Mouse (Mus musculus) limb, embryonic 14.5 days (tissue): ENCODE results near the gene Agap1. TPM values are rescaled to one million over a fixed set of nuclear protein-coding genes. Genes with fewer than 3 reads are reported as not detected.

Experiments used
- ATAC-seq: fragments of 200-750 bp; cut with Nextera tagmentation; 2 replicates; pipeline ENCODE4 v1.8.0; 2017; ENCODE audit warnings: low read depth, moderate number of reproducible peaks, moderate TSS enrichment; ENCODE audit not compliant: low FRiP score
- DNase-seq: peaks from one replicate; pipeline ENCODE4 v3.0.0-alpha.2; 2015; ENCODE audit warnings: low spot score
- H3K27ac ChIP-seq: fragments of 300-500 bp; sonication (generic); replicated peaks from 2 replicates; pipeline ENCODE4 v1.5.1; 2014; ENCODE audit warnings: low read depth, mild to moderate bottlenecking, low read length, moderate library complexity, mixed read lengths
- H3K27me3 ChIP-seq: fragments of 300-500 bp; sonication (generic); 2 replicates; pipeline ENCODE4 v1.6.1; 2014; ENCODE audit warnings: low read length, mixed read lengths; ENCODE audit not compliant: control insufficient read depth, insufficient read depth
- H3K36me3 ChIP-seq: fragments of 300-500 bp; sonication (generic); 2 replicates; pipeline ENCODE4 v1.6.1; 2014; ENCODE audit warnings: mild to moderate bottlenecking, low read length, moderate library complexity, mixed read lengths; ENCODE audit not compliant: control insufficient read depth, insufficient read depth
- H3K4me1 ChIP-seq: fragments of 300-500 bp; sonication (generic); 2 replicates; pipeline ENCODE4 v1.6.1; 2014; ENCODE audit warnings: antibody characterized with exemption, low read length, mixed read lengths; ENCODE audit not compliant: control insufficient read depth, insufficient read depth
- H3K4me2 ChIP-seq: fragments of 300-500 bp; sonication (generic); replicated peaks from 2 replicates; pipeline ENCODE4 v1.6.1; 2014; ENCODE audit warnings: low read depth, mild to moderate bottlenecking, low read length, moderate library complexity; ENCODE audit not compliant: severe bottlenecking
- H3K4me3 ChIP-seq: fragments of 300-500 bp; sonication (generic); replicated peaks from 2 replicates; pipeline ENCODE4 v1.5.1; 2014; ENCODE audit warnings: low read length
- H3K9ac ChIP-seq: fragments of 300-500 bp; sonication (generic); 2 replicates; pipeline ENCODE4 v1.6.1; 2014; ENCODE audit warnings: mild to moderate bottlenecking, low read depth, low read length, moderate library complexity; ENCODE audit not compliant: severe bottlenecking
- H3K9me3 ChIP-seq: fragments of 300-500 bp; sonication (generic); 2 replicates; pipeline ENCODE4 v1.6.1; 2016; ENCODE audit warnings: low read length; ENCODE audit not compliant: control insufficient read depth
- POLR2A ChIP-seq: fragments of 200-500 bp; IDR thresholded peaks from 2 replicates; pipeline ENCODE4 v1.8.0; 2012; ENCODE audit warnings: inconsistent platforms, mild to moderate bottlenecking, moderate library complexity, borderline replicate concordance; ENCODE audit not compliant: insufficient read depth, insufficient read length; ENCODE audit errors: extremely low read depth
- WGBS: fragments of 180-500 bp; shearing (Covaris S2); extraction: QIAGEN DNeasy Blood & Tissue Kit; methylation state at CpG from one replicate; pipeline ENCODE4 v1.1.7; 2014; 5-methylcytosine and 5-hydroxymethylcytosine counted together
- polyA plus RNA-seq, 2 experiments: library from polyadenylated mRNA; depleted of rRNA in 1 of 2; stranded (reverse) in 1 of 2; unstranded in 1 of 2; fragments of >200 nt; fragmentation: Nextera tagmentation in 1 of 2; extraction: Ambion mirVana in 1 of 2; gene quantifications; 2 replicates each; pipeline versions ENCODE4 v1.2.1 to v1.2.3; 2012 to 2014

The Agap1 gene
- polyA plus RNA-seq, 2 experiments: 16.2 to 19.5 TPM

- ATAC-seq (no peak), DNase-seq (no peak)
- no peak for TF ChIP-seq POLR2A
- Histone ChIP-seq H3K9me3 (no peaks in the 10 kb centered on the region), H3K27ac (no peak overlapping the region), H3K4me2 (no peak overlapping the region), H3K36me3 (no peaks in the 10 kb centered on the region), H3K4me3 (no peak overlapping the region), H3K9ac (no peak overlapping the region), H3K27me3 (peaks cover 100% of the 10 kb centered on the region), H3K4me1 (peaks cover 23% of the 10 kb centered on the region)
- WGBS: 2% methylated on average over 19 of the region's 19 CpGs
Observed at GRCm38 (mm10) chr1:89932021-89932423, 477.4 kb downstream of the Agap1 start.

- DNase-seq (no peak), ATAC-seq (no peak)
- Histone ChIP-seq H3K9me3 (no peaks in the 10 kb centered on the region), H3K9ac (no peak overlapping the region), H3K4me1 (peaks cover 23% of the 10 kb centered on the region), H3K27me3 (peaks cover 100% of the 10 kb centered on the region), H3K4me2 (no peak overlapping the region), H3K36me3 (no peaks in the 10 kb centered on the region), H3K27ac (no peak overlapping the region), H3K4me3 (no peak overlapping the region)
- WGBS: under 1% methylated on average over 16 of the region's 16 CpGs
- no peak for TF ChIP-seq POLR2A
Observed at GRCm38 (mm10) chr1:89932616-89933015, 478.0 kb downstream of the Agap1 start.

- peaks cover 100% of the 10 kb centered on the region for H3K27me3 ChIP-seq
- TF ChIP-seq POLR2A: no peak
- no peak for DNase-seq
- H3K9me3 ChIP-seq: no peaks in the 10 kb centered on the region
- no peak overlapping the region for H3K4me3 ChIP-seq
- no peak overlapping the region for H3K27ac ChIP-seq
- peaks cover 23% of the 10 kb centered on the region for H3K4me1 ChIP-seq
- H3K36me3 ChIP-seq: no peaks in the 10 kb centered on the region
- no peak for ATAC-seq
- H3K9ac ChIP-seq: no peak overlapping the region
- no peak overlapping the region for H3K4me2 ChIP-seq
- WGBS: 6% methylated on average over 6 of the region's 6 CpGs
Observed at GRCm38 (mm10) chr1:89933028-89933427, 478.4 kb downstream of the Agap1 start.

GRCm38 (mm10) chr1:89933786-89934185 lies 479.2 kb downstream of the Agap1 start:
- no peaks in the 10 kb centered on the region for H3K9me3 ChIP-seq
- no peak overlapping the region for H3K27ac ChIP-seq
- DNase-seq (no peak), ATAC-seq (no peak)
- under 1% methylated on average over 21 of the region's 21 CpGs for WGBS
- no peak for TF ChIP-seq POLR2A
- no peak overlapping the region for H3K4me2 ChIP-seq
- no peaks in the 10 kb centered on the region for H3K36me3 ChIP-seq
- no peak overlapping the region for H3K9ac ChIP-seq
- peaks cover 23% of the 10 kb centered on the region for H3K4me1 ChIP-seq
- H3K4me3 ChIP-seq: no peak overlapping the region
- H3K27me3 ChIP-seq: peaks cover 99% of the 10 kb centered on the region

- peaks cover 19% of the 10 kb centered on the region for H3K4me1 ChIP-seq
- no peak for DNase-seq
- WGBS: 5% methylated on average over 19 of the region's 19 CpGs
Observed at GRCm38 (mm10) chr1:89934316-89935260, 480.0 kb downstream of the Agap1 start.

More at GRCm38 (mm10) chr1:89934316-89935260, 480.0 kb downstream of the Agap1 start:
- Histone ChIP-seq H3K9me3 (no peaks in the 10 kb centered on the region), H3K4me3 (no peak overlapping the region), H3K27me3 (peaks cover 99% of the 10 kb centered on the region), H3K4me2 (no peak overlapping the region), H3K36me3 (no peaks in the 10 kb centered on the region), H3K27ac (no peak overlapping the region), H3K9ac (no peak overlapping the region)
- no peak for ATAC-seq
- no peak for TF ChIP-seq POLR2A
